Mouse (Mus musculus): Measurements from ENCODE around the gene Phlpp1.

DNA sequence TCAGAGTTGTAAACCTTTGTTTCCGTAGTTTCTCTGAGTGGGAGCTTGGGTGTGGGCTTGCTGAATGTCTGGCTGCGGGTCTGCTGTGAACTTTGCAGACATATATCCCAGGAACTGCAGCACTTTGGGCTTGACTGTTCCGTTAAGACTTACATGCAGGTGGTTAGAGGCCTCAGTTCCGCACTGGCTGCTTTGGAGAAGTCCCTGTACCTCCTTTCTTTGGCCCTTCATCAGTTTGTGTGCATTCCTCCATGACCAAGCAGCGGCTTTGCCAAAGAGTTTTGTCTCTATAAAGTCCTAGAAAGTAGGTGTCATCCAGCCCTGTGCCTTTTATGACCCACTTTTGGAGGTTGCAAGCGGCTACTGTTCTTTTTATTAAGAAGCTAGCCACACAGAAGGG, 102.2 kb downstream of the Phlpp1 start:
- TF ChIP-seq CTCF (IDR thresholded peaks at IDR 0.05; ENCODE audit: borderline replicate concordance, extremely low read depth, insufficient read depth, insufficient read length) (no peak), POLR2A (IDR thresholded peaks at IDR 0.05; ENCODE audit: borderline replicate concordance, extremely low read depth, insufficient read depth, insufficient read length, poor library complexity, severe bottlenecking) (no peak)

All from brain, embryonic 14.5 days (tissue).